Mouse (Mus musculus): ENCODE data around the gene Npw.
"Not testable (repeated sequence)": the region's sequence is repeated elsewhere in the genome, so short reads cannot be mapped to it uniquely, and the experiment has no call there.

The Npw gene

GRCm38 (mm10) chr17:24670246-24670844 lies 12.1 kb upstream of the Npw start:
- DNase-seq: no peak

- peak; percentile 93 to 97 for DNase-seq
Observed at GRCm38 (mm10) chr17:24669545-24670245, 11.4 kb upstream of the Npw start, which contains the start of gene Zfp598. Gene Zfp598, plus strand, starts transcription at chr17:24669687.

DNA sequence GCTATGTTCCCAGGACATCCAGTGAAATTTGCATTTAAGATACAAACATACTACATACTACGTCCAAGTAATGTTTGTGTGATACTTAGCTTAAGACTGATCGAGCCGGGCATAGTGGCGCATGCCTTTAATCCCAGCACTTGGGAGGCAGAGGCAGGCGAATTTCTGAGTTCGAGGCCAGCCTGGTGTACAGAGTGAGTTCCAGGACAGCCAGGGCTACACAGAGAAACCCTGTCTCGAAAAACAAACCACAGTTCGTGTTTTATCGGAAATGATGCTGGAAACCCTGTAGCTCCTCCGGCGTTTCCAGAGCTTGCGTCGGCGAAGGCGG lies 10.9 kb upstream of the Npw start:
- DNase-seq: not testable (repeated sequence)

DNA sequence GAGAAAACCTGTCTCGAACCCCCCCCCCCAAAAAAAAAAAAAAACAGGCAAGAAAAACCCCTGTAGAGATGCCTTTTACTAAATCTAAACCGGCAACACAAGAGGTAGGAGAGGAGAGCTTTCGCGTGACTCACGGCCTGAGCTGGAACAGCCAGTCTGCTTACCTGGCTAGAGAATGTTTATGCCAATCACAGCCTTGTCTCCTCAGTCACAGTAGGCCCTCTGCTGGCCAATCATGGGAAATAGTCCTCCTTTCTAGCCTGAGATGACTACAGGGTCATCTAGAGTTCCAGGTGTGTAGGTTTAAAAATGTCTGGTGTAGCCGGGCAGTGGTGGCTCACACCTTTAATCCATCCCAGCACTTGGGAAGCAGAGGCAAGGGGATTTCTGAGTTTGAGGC lies 9.2 kb upstream of the Npw start:
- DNase-seq: peak; percentile 75 to 79

- DNase-seq: not testable (repeated sequence)
Observed at GRCm38 (mm10) chr17:24667011-24667410, 8.8 kb upstream of the Npw start.

- DNase-seq: no peak
Observed at GRCm38 (mm10) chr17:24654969-24655368, 3.3 kb downstream of the Npw start.

GRCm38 (mm10) chr17:24653967-24654710 lies 4.1 kb downstream of the Npw start:
- DNase-seq: peak; percentile 77 to 80

- no peak for DNase-seq
Observed at GRCm38 (mm10) chr17:24651835-24652234, 6.4 kb downstream of the Npw start.

GRCm38 (mm10) chr17:24650766-24651165 lies 7.5 kb downstream of the Npw start:
- no peak for DNase-seq

GRCm38 (mm10) chr17:24650070-24650616 lies 8.1 kb downstream of the Npw start, which contains the start of gene Slc9a3r2:
Gene Slc9a3r2, minus strand, starts transcription at chr17:24650327.
- DNase-seq: peak; percentile 74 to 76

DNA sequence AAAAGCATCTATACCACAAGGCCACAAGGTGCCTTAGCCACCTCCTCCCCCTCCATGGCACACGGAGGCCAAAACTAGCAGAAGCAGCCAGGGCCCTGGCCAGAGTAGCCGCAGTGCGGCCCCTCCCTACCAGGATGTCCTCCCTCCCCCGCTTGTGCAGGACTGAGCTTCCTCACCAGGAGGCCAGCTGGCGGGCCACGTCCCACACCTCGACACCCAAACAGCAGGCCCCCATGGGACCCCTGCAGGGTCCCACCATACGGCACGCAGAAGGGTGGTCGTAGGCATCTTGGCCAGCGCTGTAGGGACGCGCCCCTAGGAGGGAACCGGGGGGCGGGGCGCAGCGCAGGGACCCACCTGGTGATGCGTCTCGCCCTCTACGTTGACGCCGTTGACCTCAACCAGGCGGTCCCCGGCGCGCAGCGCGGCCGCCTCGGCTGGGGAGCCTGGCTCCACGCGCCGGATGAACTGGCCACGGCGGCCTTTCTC lies 8.6 kb downstream of the Npw start:
- peak; percentile 68 to 72 for DNase-seq

- DNase-seq: peak; percentile 51 to 56
Observed at GRCm38 (mm10) chr17:24648731-24649377, 9.4 kb downstream of the Npw start.

- DNase-seq: peak in 1 of 2 experiments; percentile 39
Observed at GRCm38 (mm10) chr17:24647493-24647892, 10.8 kb downstream of the Npw start.

DNA sequence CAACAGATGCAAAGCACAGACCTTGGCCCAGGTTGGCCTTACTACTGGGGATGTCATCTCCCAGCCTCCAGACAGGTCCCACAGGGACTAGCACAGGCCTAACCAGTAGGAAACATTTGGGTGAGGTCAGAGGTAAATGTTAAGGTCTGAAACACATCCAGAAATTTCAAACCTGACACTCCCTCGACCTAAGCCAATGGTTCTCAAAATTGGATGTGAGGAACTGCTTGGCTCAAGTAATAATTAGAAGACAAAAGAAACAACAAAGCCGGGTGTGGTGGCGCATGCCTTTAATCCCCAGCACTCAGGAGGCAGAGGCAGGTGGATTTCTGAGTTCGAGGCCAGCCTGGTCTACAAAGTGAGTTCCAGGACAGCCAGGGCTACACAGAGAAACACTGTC lies 11.9 kb downstream of the Npw start:
- DNase-seq: no peak

GRCm38 (mm10) chr17:24645916-24646315 lies 12.3 kb downstream of the Npw start:
- DNase-seq: no peak

GRCm38 (mm10) chr17:24644875-24645721 lies 13.2 kb downstream of the Npw start:
- DNase-seq: no peak

GRCm38 (mm10) chr17:24644030-24644715 lies 14.1 kb downstream of the Npw start:
- no peak for DNase-seq

DNA sequence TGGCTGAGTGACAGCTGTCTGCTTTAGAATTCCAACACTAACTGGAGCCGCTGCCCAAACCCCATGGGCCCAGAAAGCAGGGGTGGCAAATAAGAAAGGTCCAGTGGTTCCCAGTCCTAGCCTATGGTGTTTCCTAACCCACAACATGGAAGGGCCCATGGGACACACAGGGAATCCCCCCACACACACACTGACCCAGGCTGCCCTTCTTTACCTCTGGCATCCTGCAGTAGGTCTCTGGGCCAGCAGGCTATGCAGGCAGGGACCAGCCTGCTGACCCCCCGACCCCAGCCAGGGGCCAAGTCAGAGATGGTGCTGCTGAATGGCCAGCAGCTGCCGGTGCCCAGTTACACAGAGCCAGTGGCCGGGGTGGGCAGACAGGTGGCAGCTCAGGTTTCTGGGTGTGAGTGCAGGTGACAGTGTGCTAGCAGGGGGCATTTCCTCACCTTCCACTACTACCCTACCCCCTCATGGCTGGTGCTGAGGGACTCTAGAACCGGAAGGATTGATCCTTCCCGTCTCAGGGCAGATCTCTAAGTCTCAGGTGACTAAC lies 15.4 kb downstream of the Npw start:
- no peak for DNase-seq

- no peak for DNase-seq
Observed at GRCm38 (mm10) chr17:24641944-24642343, 16.3 kb downstream of the Npw start.

DNA sequence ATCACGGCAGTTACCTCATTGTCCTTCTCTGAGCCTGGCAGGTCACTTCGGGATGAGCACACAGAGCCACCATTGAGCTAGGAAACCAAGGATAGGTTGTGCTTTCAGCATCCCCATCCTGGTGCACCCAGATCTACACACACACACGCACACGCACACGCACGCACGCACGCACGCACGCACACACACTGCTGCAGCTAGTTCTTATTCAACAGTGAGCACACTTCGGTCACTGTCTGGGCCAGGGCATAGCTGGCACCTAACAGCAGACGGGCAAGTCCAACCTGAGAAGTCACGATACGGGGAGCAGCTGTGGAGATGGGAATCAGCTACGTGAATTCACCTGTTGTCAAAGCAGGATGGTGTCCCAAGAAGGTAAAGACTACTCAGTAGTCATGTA lies 17.7 kb downstream of the Npw start:
- no peak for DNase-seq

DNA sequence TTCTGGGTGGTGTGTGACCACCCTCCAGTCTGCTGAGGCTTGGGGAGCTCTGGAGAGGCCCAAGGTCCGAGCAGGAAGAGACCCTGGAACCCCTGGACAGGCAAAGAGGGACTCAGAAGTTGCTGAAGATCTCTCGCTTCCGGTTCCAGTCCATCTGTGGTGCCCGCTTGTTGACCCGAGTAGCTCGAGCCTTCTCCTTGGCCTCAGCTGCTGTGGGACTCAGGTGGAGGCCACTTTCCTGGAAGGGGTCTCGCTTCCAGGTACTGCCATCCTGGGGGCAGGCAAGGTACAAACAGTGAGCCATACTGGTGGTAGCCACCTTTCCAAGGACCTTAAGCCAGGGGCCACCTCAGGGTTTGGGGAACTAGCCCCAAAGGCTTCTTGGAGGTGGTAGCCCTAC lies 18.1 kb downstream of the Npw start:
- no peak for DNase-seq

Data from cerebellum, postnatal 36 days (tissue).